Mouse (Mus musculus): Measurements from ENCODE around the gene Mrpl37.

GRCm38 (mm10) chr4:107006807-107007206 lies 59.9 kb downstream of the Mrpl37 start:
- TF ChIP-seq POLR2A (IDR thresholded peaks at IDR 0.05; ENCODE audit: insufficient read depth, low read depth, low read length) (no peak), EP300 (IDR thresholded peaks at IDR 0.05; ENCODE audit: insufficient read depth, low read depth, low read length) (no peak), CTCF (IDR thresholded peaks at IDR 0.05) (no peak)
